Mouse (Mus musculus): Measurements from ENCODE around the gene Atp11a.

GRCm38 (mm10) chr8:12883051-12884004 lies 126.5 kb downstream of the Atp11a start:
- TF ChIP-seq GATA1 (IDR thresholded peaks at IDR 0.05; ENCODE audit: borderline replicate concordance, low read length) = no peak
- no peak for TF ChIP-seq FLI1 (IDR thresholded peaks at IDR 0.05; ENCODE audit: low read length)

Data from megakaryocyte, embryonic 14.5 days (primary cell).